Mouse (Mus musculus) myocyte (in vitro differentiated cells): ENCODE measurements around the gene Rnps1.

Experiments
- E2F4 ChIP-seq: IDR thresholded peaks from one replicate; pipeline ENCODE4 v1.6.1; 2011; ENCODE audit warnings: mild to moderate bottlenecking, control low read depth, moderate library complexity; ENCODE audit not compliant: insufficient read depth
- MYOG ChIP-seq, 3 experiments: IDR thresholded peaks; one replicate each; pipeline ENCODE4 v1.6.1; 2011; ENCODE audit warnings: control low read depth in 2 of 3, low read depth in 2 of 3, mild to moderate bottlenecking in 2 of 3; ENCODE audit not compliant: insufficient read length in 2 of 3, control insufficient read depth in 1 of 3, insufficient read depth in 1 of 3
- POLR2A ChIP-seq: IDR thresholded peaks from one replicate; pipeline ENCODE4 v1.6.1; 2011; ENCODE audit warnings: low read depth, mild to moderate bottlenecking, control low read depth, moderate library complexity; ENCODE audit not compliant: insufficient read length
- TCF12 ChIP-seq: IDR thresholded peaks from one replicate; pipeline ENCODE4 v1.6.1; 2011; ENCODE audit warnings: mild to moderate bottlenecking, control low read depth; ENCODE audit not compliant: poor library complexity, insufficient read depth, severe bottlenecking
- TCF3 ChIP-seq: IDR thresholded peaks from one replicate; pipeline ENCODE4 v1.6.1; 2011; ENCODE audit warnings: low read depth, control low read depth; ENCODE audit not compliant: insufficient read length
- USF1 ChIP-seq: IDR thresholded peaks from one replicate; pipeline ENCODE4 v1.6.1; 2011; ENCODE audit warnings: low read depth, mild to moderate bottlenecking, control low read depth, moderate library complexity

- TF ChIP-seq TCF12, result no peak
- no peak for TF ChIP-seq TCF3
- no peak for TF ChIP-seq E2F4
- TF ChIP-seq USF1, result no peak
- TF ChIP-seq MYOG (IDR thresholded peaks at IDR 0.05; ENCODE audit: control insufficient read depth in 1 of 3, insufficient read depth in 1 of 3, insufficient read length in 2 of 3, low read depth in 2 of 3), result no peak
- TF ChIP-seq POLR2A, result no peak
Observed at GRCm38 (mm10) chr17:24427170-24427557, 12.8 kb downstream of the Rnps1 start.
